Mouse (Mus musculus): ENCODE measurements around the gene Spata18. TPM values are rescaled to one million over a fixed set of nuclear protein-coding genes. Genes with fewer than 3 reads are reported as not detected.

Spata18 gene
- 0.14 and 0.85 TPM in 2 replicates for polyA plus RNA-seq (2016; fragmentation: Nextera tagmentation; extraction: Ambion mirVana)

- H3K27ac ChIP-seq, result peak within 1 kb of the TSS; percentile 45; the same call in 1 of the 2 replicates
- H3K4me3 ChIP-seq, result peak within 1 kb of the TSS; percentile 61
- H3K27me3 ChIP-seq (ENCODE audit: insufficient read depth, poor library complexity, severe bottlenecking), result peaks cover 76% of the 10 kb centered on the region
- peak; percentile 57 for DNase-seq (ENCODE audit: low spot score)
- no peaks in the 10 kb centered on the region for H3K9me3 ChIP-seq
- no peaks in the 10 kb centered on the region for H3K36me3 ChIP-seq
- WGBS, result under 1% methylated on average over 57 of the region's 57 CpGs
- peaks cover 55% of the 10 kb centered on the region for H3K4me1 ChIP-seq (replicated peaks)
These were observed at the start of gene Spata18 for GRCm38 (mm10) chr5:73651061-73651854. Gene Spata18 (plus strand): TSS chr5:73651379.

DNA sequence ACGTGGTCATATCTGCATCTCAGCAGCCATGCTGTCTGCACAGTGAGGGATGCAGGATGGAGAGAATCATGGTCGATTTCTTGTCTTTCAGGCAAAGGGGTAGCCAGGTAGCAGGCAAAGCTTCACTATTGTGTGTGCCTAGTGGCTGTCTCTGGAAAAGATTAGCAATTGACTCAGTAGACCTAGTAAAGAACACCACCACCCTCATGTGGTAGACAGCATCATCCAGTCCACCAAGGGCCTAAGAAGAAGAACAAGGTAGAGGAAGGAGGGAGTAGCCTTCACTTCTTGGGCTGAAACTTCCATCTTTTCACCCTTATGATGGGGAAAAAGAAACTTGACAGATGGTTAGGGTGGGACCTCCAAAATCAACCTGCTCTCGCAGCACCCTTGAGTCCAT lies 48.3 kb upstream of the Spata18 start:
- Histone ChIP-seq H3K4me3 (no peak overlapping the region), H3K36me3 (no peaks in the 10 kb centered on the region), H3K27me3 (ENCODE audit: insufficient read depth, poor library complexity, severe bottlenecking) (no peaks in the 10 kb centered on the region), H3K4me1 (replicated peaks) (peaks cover 24% of the 10 kb centered on the region), H3K9me3 (peaks cover 5% of the 10 kb centered on the region; the same call in 1 of the 2 replicates), H3K27ac (no peak overlapping the region)
- WGBS, result 82% methylated on average over 3 of the region's 3 CpGs
- DNase-seq (ENCODE audit: low spot score), result no peak

DNA sequence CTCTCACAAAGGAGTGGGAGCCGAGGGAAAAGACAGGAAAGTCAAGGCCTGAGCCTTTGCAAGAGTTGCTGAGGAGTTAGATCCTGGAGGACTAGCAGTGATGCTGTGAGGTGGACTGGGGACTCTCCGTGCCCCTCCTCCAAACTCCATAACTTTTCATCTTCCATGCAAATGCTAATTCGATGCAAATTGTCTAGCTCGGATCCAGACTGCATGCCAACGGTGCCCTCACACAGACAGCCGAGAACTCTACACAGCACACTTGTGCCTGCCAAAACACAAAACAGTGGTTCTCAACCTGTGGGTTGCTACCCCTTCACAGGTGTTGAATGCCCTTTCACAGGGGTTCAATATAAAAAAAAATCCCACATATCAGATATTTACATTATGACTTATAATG lies 46.6 kb upstream of the Spata18 start:
- Histone ChIP-seq H3K27ac (no peak overlapping the region), H3K4me1 (replicated peaks) (peaks cover 15% of the 10 kb centered on the region), H3K4me3 (no peak overlapping the region), H3K27me3 (ENCODE audit: insufficient read depth, poor library complexity, severe bottlenecking) (no peaks in the 10 kb centered on the region), H3K9me3 (peaks cover 5% of the 10 kb centered on the region; the same call in 1 of the 2 replicates), H3K36me3 (no peaks in the 10 kb centered on the region)
- WGBS, result 90% methylated on average over 6 of the region's 6 CpGs
- no peak for DNase-seq (ENCODE audit: low spot score)

GRCm38 (mm10) chr5:73604964-73605363 lies 46.2 kb upstream of the Spata18 start:
- DNase-seq (ENCODE audit: low spot score), result no peak
- no peak overlapping the region for H3K4me3 ChIP-seq
- no peak overlapping the region for H3K27ac ChIP-seq
- H3K4me1 ChIP-seq (replicated peaks), result peaks cover 13% of the 10 kb centered on the region; the same call in 1 of the 2 replicates
- H3K27me3 ChIP-seq (ENCODE audit: insufficient read depth, poor library complexity, severe bottlenecking), result no peaks in the 10 kb centered on the region
- H3K9me3 ChIP-seq, result peaks cover 5% of the 10 kb centered on the region; the same call in 1 of the 2 replicates
- no peaks in the 10 kb centered on the region for H3K36me3 ChIP-seq
- WGBS, result 89% methylated on average over 6 of the region's 6 CpGs

DNA sequence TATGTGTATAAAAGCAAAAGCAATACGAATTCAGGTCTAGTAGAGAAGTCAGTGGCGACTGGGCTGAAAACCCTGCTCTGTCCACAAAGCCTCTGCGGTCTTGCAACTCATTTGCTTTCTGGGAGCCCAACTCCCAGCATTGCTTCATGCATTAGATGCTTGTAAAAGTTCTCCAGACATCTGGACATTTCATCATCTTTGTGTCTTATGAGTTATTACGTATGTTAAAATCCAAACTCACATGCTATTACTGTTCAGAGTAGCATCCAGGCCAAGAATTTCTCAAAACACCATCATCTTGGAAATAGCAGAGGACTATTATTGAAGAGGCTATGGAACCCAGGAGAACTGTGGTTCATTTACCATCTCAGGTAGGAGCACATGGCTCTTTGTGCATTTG lies 40.1 kb upstream of the Spata18 start:
- Histone ChIP-seq H3K9me3 (peaks cover 10% of the 10 kb centered on the region; the same call in 1 of the 2 replicates), H3K27me3 (ENCODE audit: insufficient read depth, poor library complexity, severe bottlenecking) (no peaks in the 10 kb centered on the region), H3K36me3 (no peaks in the 10 kb centered on the region), H3K4me1 (replicated peaks) (no peaks in the 10 kb centered on the region), H3K27ac (no peak overlapping the region), H3K4me3 (no peak overlapping the region)
- no peak for DNase-seq (ENCODE audit: low spot score)
- 90% methylated on average over 4 of the region's 4 CpGs for WGBS

- no peak for DNase-seq (ENCODE audit: low spot score)
- H3K27ac ChIP-seq, result no peak overlapping the region
- no peaks in the 10 kb centered on the region for H3K4me1 ChIP-seq (replicated peaks)
- no peaks in the 10 kb centered on the region for H3K27me3 ChIP-seq (ENCODE audit: insufficient read depth, poor library complexity, severe bottlenecking)
- no peak overlapping the region for H3K4me3 ChIP-seq
- 0 out of 2 replicates have a peak, but pooled peaks cover 6% of the 10 kb centered on the region for H3K9me3 ChIP-seq
- WGBS, result 92% methylated on average over 8 of the region's 8 CpGs
- H3K36me3 ChIP-seq, result no peaks in the 10 kb centered on the region
These were observed 37.9 kb upstream of the Spata18 start for GRCm38 (mm10) chr5:73613296-73613695.

- 91% methylated on average over 7 of the region's 7 CpGs for WGBS
- no peak for DNase-seq (ENCODE audit: low spot score)
- H3K36me3 ChIP-seq, result no peaks in the 10 kb centered on the region
- 0 out of 2 replicates have a peak, but pooled peaks cover 6% of the 10 kb centered on the region for H3K9me3 ChIP-seq
- no peaks in the 10 kb centered on the region for H3K27me3 ChIP-seq (ENCODE audit: insufficient read depth, poor library complexity, severe bottlenecking)
- H3K4me3 ChIP-seq, result no peak overlapping the region
- no peaks in the 10 kb centered on the region for H3K4me1 ChIP-seq (replicated peaks)
- H3K27ac ChIP-seq, result no peak overlapping the region
These were observed 36.0 kb upstream of the Spata18 start for GRCm38 (mm10) chr5:73615211-73615610.

GRCm38 (mm10) chr5:73618969-73619368 lies 32.2 kb upstream of the Spata18 start:
- 95% methylated on average over 1 of the region's 1 CpGs for WGBS
- Histone ChIP-seq H3K36me3 (no peaks in the 10 kb centered on the region), H3K9me3 (no peaks in the 10 kb centered on the region), H3K27me3 (ENCODE audit: insufficient read depth, poor library complexity, severe bottlenecking) (no peaks in the 10 kb centered on the region), H3K27ac (no peak overlapping the region), H3K4me1 (replicated peaks) (peaks cover 3% of the 10 kb centered on the region; the same call in 1 of the 2 replicates), H3K4me3 (no peak overlapping the region)
- DNase-seq (ENCODE audit: low spot score), result no peak

DNA sequence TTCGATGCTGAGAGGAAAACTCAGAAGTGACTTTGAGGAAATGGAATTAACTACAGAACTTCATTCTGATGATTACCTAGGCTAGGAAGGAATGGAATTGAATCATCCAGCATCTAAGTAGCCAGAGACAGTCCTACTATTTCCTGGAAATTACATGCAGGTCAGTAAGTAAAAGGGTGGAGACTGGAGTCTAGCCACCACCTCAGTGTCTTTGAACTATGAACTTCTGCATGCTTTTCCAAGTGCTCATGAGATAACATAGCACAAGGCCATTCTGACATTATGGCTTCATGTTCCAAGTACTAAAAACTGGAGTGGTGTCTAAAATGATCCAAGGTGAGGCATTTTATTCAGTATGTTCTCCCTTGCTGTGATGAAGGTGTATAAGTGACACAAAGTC lies 25.7 kb upstream of the Spata18 start:
- Histone ChIP-seq H3K36me3 (no peaks in the 10 kb centered on the region), H3K4me1 (replicated peaks) (peaks cover 2% of the 10 kb centered on the region), H3K4me3 (no peak overlapping the region), H3K9me3 (no peaks in the 10 kb centered on the region), H3K27ac (no peak overlapping the region), H3K27me3 (ENCODE audit: insufficient read depth, poor library complexity, severe bottlenecking) (no peaks in the 10 kb centered on the region)
- WGBS, result 85% methylated on average over 1 of the region's 1 CpGs
- no peak for DNase-seq (ENCODE audit: low spot score)

GRCm38 (mm10) chr5:73626842-73627241 lies 24.3 kb upstream of the Spata18 start:
- WGBS, result 96% methylated on average over 7 of the region's 7 CpGs
- Histone ChIP-seq H3K4me1 (replicated peaks) (peaks cover 13% of the 10 kb centered on the region), H3K9me3 (no peaks in the 10 kb centered on the region), H3K27ac (no peak overlapping the region), H3K27me3 (ENCODE audit: insufficient read depth, poor library complexity, severe bottlenecking) (no peaks in the 10 kb centered on the region), H3K36me3 (no peaks in the 10 kb centered on the region), H3K4me3 (no peak overlapping the region)
- DNase-seq (ENCODE audit: low spot score), result no peak

GRCm38 (mm10) chr5:73627559-73627958 lies 23.6 kb upstream of the Spata18 start:
- no peaks in the 10 kb centered on the region for H3K9me3 ChIP-seq

GRCm38 (mm10) chr5:73627991-73628390 lies 23.2 kb upstream of the Spata18 start:
- Histone ChIP-seq H3K4me1 (replicated peaks) (peaks cover 18% of the 10 kb centered on the region), H3K27ac (no peak overlapping the region), H3K27me3 (ENCODE audit: insufficient read depth, poor library complexity, severe bottlenecking) (no peaks in the 10 kb centered on the region), H3K9me3 (no peaks in the 10 kb centered on the region), H3K4me3 (no peak overlapping the region), H3K36me3 (no peaks in the 10 kb centered on the region)
- DNase-seq (ENCODE audit: low spot score), result no peak
- 74% methylated on average over 15 of the region's 15 CpGs for WGBS

More at GRCm38 (mm10) chr5:73627559-73627958, 23.6 kb upstream of the Spata18 start:
- H3K4me3 ChIP-seq, result no peak overlapping the region
- 48% methylated on average over 4 of the region's 4 CpGs for WGBS
- H3K4me1 ChIP-seq (replicated peaks), result peaks cover 18% of the 10 kb centered on the region
- DNase-seq (ENCODE audit: low spot score), result no peak
- H3K27ac ChIP-seq, result no peak overlapping the region
- no peaks in the 10 kb centered on the region for H3K36me3 ChIP-seq
- no peaks in the 10 kb centered on the region for H3K27me3 ChIP-seq (ENCODE audit: insufficient read depth, poor library complexity, severe bottlenecking)

GRCm38 (mm10) chr5:73630141-73630540 lies 21.0 kb upstream of the Spata18 start:
- no peaks in the 10 kb centered on the region for H3K27me3 ChIP-seq (ENCODE audit: insufficient read depth, poor library complexity, severe bottlenecking)
- peaks cover 6% of the 10 kb centered on the region for H3K9me3 ChIP-seq
- no peak overlapping the region for H3K27ac ChIP-seq
- no peak for DNase-seq (ENCODE audit: low spot score)
- peaks cover 18% of the 10 kb centered on the region for H3K4me1 ChIP-seq (replicated peaks)
- peaks cover 16% of the 10 kb centered on the region for H3K36me3 ChIP-seq
- no peak overlapping the region for H3K4me3 ChIP-seq
- WGBS, result 87% methylated on average over 5 of the region's 5 CpGs

Data from hindbrain, embryonic 10.5 days (tissue).